Mouse (Mus musculus) effector memory CD4-positive, alpha-beta T cell, adult 5 months (primary cell): ENCODE data around the gene Vmn1r234. TPM values are rescaled to one million over a fixed set of nuclear protein-coding genes. Genes with fewer than 3 reads are reported as not detected.

Experiments used
- polyA plus RNA-seq: library from polyadenylated mRNA; unstranded; fragments of 100-300 nt; shearing (Covaris generic); gene quantifications from one replicate; pipeline ENCODE4 v1.2.1, GENCODE M21; 2017

The Vmn1r234 gene
- polyA plus RNA-seq: not detected

GRCm38 (mm10) chr17:21225787-21226186 is at the start of gene Vmn1r234:
TSS of gene Vmn1r234 (plus strand) at chr17:21226087.

GRCm38 (mm10) chr17:21256111-21256510 is 30.2 kb downstream of the Vmn1r234 start, which contains the start of gene Vmn1r235:
TSS of gene Vmn1r235 (plus strand) at chr17:21256411.

GRCm38 (mm10) chr17:21282642-21283041 is 56.8 kb downstream of the Vmn1r234 start, which contains the start of gene Vmn1r236:
TSS of gene Vmn1r236 (plus strand) at chr17:21282942.

Other genes with a start within 250 kb of the Vmn1r234 start
- 0.16 TPM for gene Vmn1r233, start 229.6 kb upstream of the Vmn1r234 start, polyA plus RNA-seq
- 7.5 TPM for gene Zfp160, start 217.2 kb upstream of the Vmn1r234 start, polyA plus RNA-seq
- gene Vmn1r235, start 30.3 kb downstream of the Vmn1r234 start, polyA plus RNA-seq: not detected
- gene Vmn1r236, start 56.9 kb downstream of the Vmn1r234 start, polyA plus RNA-seq: not detected
- not detected for gene Vmn1r237, start 85.8 kb downstream of the Vmn1r234 start, polyA plus RNA-seq
- 10.1 TPM for gene Zfp677, start 157.7 kb downstream of the Vmn1r234 start, polyA plus RNA-seq
- 4.7 TPM for gene Zfp54, start 197.1 kb downstream of the Vmn1r234 start, polyA plus RNA-seq
- gene Zfp51, start 224.3 kb downstream of the Vmn1r234 start, polyA plus RNA-seq: 49.0 TPM